Mouse (Mus musculus): ENCODE data around the gene Sh3pxd2a. TPM values are rescaled to one million over a fixed set of nuclear protein-coding genes. Genes with fewer than 3 reads are reported as not detected.

Gene Sh3pxd2a
- total and polyA plus RNA-seq, 3 experiments: 36.1 to 53.2 (median 52.3) TPM

- Histone ChIP-seq H3K36me3 (ENCODE audit: control insufficient read depth, insufficient read depth, low read length) (no peaks in the 10 kb centered on the region), H3K79me2 (replicated peaks; ENCODE audit: control insufficient read depth, insufficient read depth, low read length) (0 out of 2 replicates have a peak, but pooled peaks cover 1% of the 10 kb centered on the region), H3K27ac (no peak overlapping the region), H3K27me3 (ENCODE audit: control insufficient read depth, insufficient read depth, low read length) (no peaks in the 10 kb centered on the region), H3K4me3 (peak overlapping the region; percentile 35), H3K9ac (ENCODE audit: low read depth, low read length) (peak overlapping the region; percentile 41; the same call in 1 of the 2 replicates), H3K4me1 (ENCODE audit: control insufficient read depth, insufficient read depth, low read length) (peaks cover 4% of the 10 kb centered on the region; the same call in 1 of the 2 replicates)
- no peak for DNase-seq
- intact Hi-C loops (cut with DNase I): loop anchor here (1.0 kb wide), 2 partner anchors 74 to 163 kb away; no protein-coding TSS in a partner anchor
- no peak for TF ChIP-seq POLR2A (IDR thresholded peaks at IDR 0.05; ENCODE audit: insufficient read depth, low read depth, low read length)
- TF ChIP-seq CTCF (IDR thresholded peaks at IDR 0.05): no peak
- no peak for TF ChIP-seq EP300 (IDR thresholded peaks at IDR 0.05; ENCODE audit: insufficient read depth, low read depth, low read length)
- 57% methylated on average over 24 of the region's 24 CpGs for WGBS
Observed at GRCm38 (mm10) chr19:47338396-47339164, 125.6 kb downstream of the Sh3pxd2a start.

GRCm38 (mm10) chr19:47337743-47338142, 126.5 kb downstream of the Sh3pxd2a start:
- peaks cover 4% of the 10 kb centered on the region; the same call in 1 of the 2 replicates for H3K4me1 ChIP-seq (ENCODE audit: control insufficient read depth, insufficient read depth, low read length)
- H3K36me3 ChIP-seq (ENCODE audit: control insufficient read depth, insufficient read depth, low read length): no peaks in the 10 kb centered on the region
- no peak overlapping the region for H3K9ac ChIP-seq (ENCODE audit: low read depth, low read length)
- H3K27ac ChIP-seq: no peak overlapping the region; the same call in 1 of the 2 replicates
- intact Hi-C loops (cut with DNase I): loop anchor here (1.0 kb wide), 1 partner anchor 73 kb away; no protein-coding TSS in a partner anchor
- H3K4me3 ChIP-seq: no peak overlapping the region
- H3K27me3 ChIP-seq (ENCODE audit: control insufficient read depth, insufficient read depth, low read length): no peaks in the 10 kb centered on the region
- 30% methylated on average over 12 of the region's 12 CpGs for WGBS
- DNase-seq: peak; percentile 88 to 94
- TF ChIP-seq EP300 (IDR thresholded peaks at IDR 0.05; ENCODE audit: insufficient read depth, low read depth, low read length): peak; percentile 60
- no peak for TF ChIP-seq POLR2A (IDR thresholded peaks at IDR 0.05; ENCODE audit: insufficient read depth, low read depth, low read length)
- TF ChIP-seq CTCF (IDR thresholded peaks at IDR 0.05): peak; percentile 99
- no peaks in the 10 kb centered on the region for H3K79me2 ChIP-seq (replicated peaks; ENCODE audit: control insufficient read depth, insufficient read depth, low read length)

GRCm38 (mm10) chr19:47337191-47337590, 127.0 kb downstream of the Sh3pxd2a start:
- WGBS: 83% methylated on average over 7 of the region's 7 CpGs
- no peak overlapping the region; the same call in 1 of the 2 replicates for H3K27ac ChIP-seq
- H3K36me3 ChIP-seq (ENCODE audit: control insufficient read depth, insufficient read depth, low read length): no peaks in the 10 kb centered on the region
- DNase-seq: no peak
- no peaks in the 10 kb centered on the region for H3K27me3 ChIP-seq (ENCODE audit: control insufficient read depth, insufficient read depth, low read length)
- no peak for TF ChIP-seq CTCF (IDR thresholded peaks at IDR 0.05)
- no peak for TF ChIP-seq POLR2A (IDR thresholded peaks at IDR 0.05; ENCODE audit: insufficient read depth, low read depth, low read length)
- TF ChIP-seq EP300 (IDR thresholded peaks at IDR 0.05; ENCODE audit: insufficient read depth, low read depth, low read length): no peak
- H3K4me1 ChIP-seq (ENCODE audit: control insufficient read depth, insufficient read depth, low read length): peaks cover 4% of the 10 kb centered on the region; the same call in 1 of the 2 replicates
- intact Hi-C loops (cut with DNase I): no loop called here
- H3K9ac ChIP-seq (ENCODE audit: low read depth, low read length): no peak overlapping the region
- no peaks in the 10 kb centered on the region for H3K79me2 ChIP-seq (replicated peaks; ENCODE audit: control insufficient read depth, insufficient read depth, low read length)
- no peak overlapping the region for H3K4me3 ChIP-seq

- Histone ChIP-seq H3K9ac (ENCODE audit: low read depth, low read length) (no peak overlapping the region), H3K27me3 (ENCODE audit: control insufficient read depth, insufficient read depth, low read length) (no peaks in the 10 kb centered on the region), H3K4me1 (ENCODE audit: control insufficient read depth, insufficient read depth, low read length) (peaks cover 10% of the 10 kb centered on the region), H3K27ac (no peak overlapping the region), H3K36me3 (ENCODE audit: control insufficient read depth, insufficient read depth, low read length) (no peaks in the 10 kb centered on the region), H3K4me3 (no peak overlapping the region), H3K79me2 (replicated peaks; ENCODE audit: control insufficient read depth, insufficient read depth, low read length) (no peaks in the 10 kb centered on the region)
- DNase-seq: no peak
- TF ChIP-seq POLR2A (IDR thresholded peaks at IDR 0.05; ENCODE audit: insufficient read depth, low read depth, low read length) (no peak), EP300 (IDR thresholded peaks at IDR 0.05; ENCODE audit: insufficient read depth, low read depth, low read length) (no peak), CTCF (IDR thresholded peaks at IDR 0.05) (no peak)
- WGBS: 62% methylated on average over 6 of the region's 6 CpGs
- intact Hi-C loops (cut with DNase I): no loop called here
Observed at GRCm38 (mm10) chr19:47335262-47335661, 128.9 kb downstream of the Sh3pxd2a start.

GRCm38 (mm10) chr19:47334713-47335112, 129.5 kb downstream of the Sh3pxd2a start:
- H3K27ac ChIP-seq: no peak overlapping the region
- H3K4me3 ChIP-seq: no peak overlapping the region
- peaks cover 10% of the 10 kb centered on the region for H3K4me1 ChIP-seq (ENCODE audit: control insufficient read depth, insufficient read depth, low read length)
- no peaks in the 10 kb centered on the region for H3K36me3 ChIP-seq (ENCODE audit: control insufficient read depth, insufficient read depth, low read length)
- DNase-seq: no peak
- H3K79me2 ChIP-seq (replicated peaks; ENCODE audit: control insufficient read depth, insufficient read depth, low read length): no peaks in the 10 kb centered on the region
- 76% methylated on average over 17 of the region's 17 CpGs for WGBS
- no peak overlapping the region for H3K9ac ChIP-seq (ENCODE audit: low read depth, low read length)
- TF ChIP-seq POLR2A (IDR thresholded peaks at IDR 0.05; ENCODE audit: insufficient read depth, low read depth, low read length): no peak
- no peak for TF ChIP-seq CTCF (IDR thresholded peaks at IDR 0.05)
- no peak for TF ChIP-seq EP300 (IDR thresholded peaks at IDR 0.05; ENCODE audit: insufficient read depth, low read depth, low read length)
- H3K27me3 ChIP-seq (ENCODE audit: control insufficient read depth, insufficient read depth, low read length): no peaks in the 10 kb centered on the region
- intact Hi-C loops (cut with DNase I): no loop called here

GRCm38 (mm10) chr19:47330743-47331227, 133.4 kb downstream of the Sh3pxd2a start:
- TF ChIP-seq CTCF (IDR thresholded peaks at IDR 0.05): no peak
- TF ChIP-seq EP300 (IDR thresholded peaks at IDR 0.05; ENCODE audit: insufficient read depth, low read depth, low read length): 0 out of 2 replicates have a peak, but pooled peaks have one; percentile 32
- Histone ChIP-seq H3K4me3 (no peak overlapping the region), H3K79me2 (replicated peaks; ENCODE audit: control insufficient read depth, insufficient read depth, low read length) (peaks cover 2% of the 10 kb centered on the region; the same call in 1 of the 2 replicates), H3K4me1 (ENCODE audit: control insufficient read depth, insufficient read depth, low read length) (peaks cover 12% of the 10 kb centered on the region), H3K36me3 (ENCODE audit: control insufficient read depth, insufficient read depth, low read length) (no peaks in the 10 kb centered on the region), H3K27ac (peak overlapping the region; percentile 63), H3K9ac (ENCODE audit: low read depth, low read length) (no peak overlapping the region), H3K27me3 (ENCODE audit: control insufficient read depth, insufficient read depth, low read length) (no peaks in the 10 kb centered on the region)
- intact Hi-C loops (cut with DNase I): no loop called here
- DNase-seq: peak; percentile 70 to 78
- WGBS: 4% methylated on average over 10 of the region's 10 CpGs

Data from heart, adult 2 months (tissue).